Mouse (Mus musculus) megakaryocyte-erythroid progenitor cell, adult 5-6 weeks (primary cell): ENCODE measurements around the gene Satb1. TPM values are rescaled to one million over a fixed set of nuclear protein-coding genes. Genes with fewer than 3 reads are reported as not detected.
A peak's percentile ranks its signal among the peaks of the same experiment; 100 is the strongest.

Experiments
- ATAC-seq: replicated peaks from 2 replicates; pipeline ENCODE4 v1.8.0; 2016; ENCODE audit warnings: mild to moderate bottlenecking, inconsistent platforms; ENCODE audit not compliant: severe bottlenecking, poor library complexity, low FRiP score, low TSS enrichment
- total RNA-seq, 2 experiments: library from RNA; stranded (forward) in 1 of 2; stranded (reverse) in 1 of 2; fragments of 200-1000, 215-1000 nt in 1 of 2; fragments of >200 nt in 1 of 2; fragmentation: Nextera tagmentation in 1 of 2; gene quantifications; 2 replicates each; pipeline ENCODE4 v1.2.3; 2014 to 2017

The Satb1 gene
- total RNA-seq (2014; fragmentation: Nextera tagmentation) (8.2 and 9.9 TPM in 2 replicates), total RNA-seq (2017) (3.9 and 6.2 TPM in 2 replicates)

- peak; percentile 66 for ATAC-seq
Measured at GRCm38 (mm10) chr17:51832900-51833577, at the start of gene Satb1. Gene Satb1, minus strand, starts transcription at chr17:51833290.

DNA sequence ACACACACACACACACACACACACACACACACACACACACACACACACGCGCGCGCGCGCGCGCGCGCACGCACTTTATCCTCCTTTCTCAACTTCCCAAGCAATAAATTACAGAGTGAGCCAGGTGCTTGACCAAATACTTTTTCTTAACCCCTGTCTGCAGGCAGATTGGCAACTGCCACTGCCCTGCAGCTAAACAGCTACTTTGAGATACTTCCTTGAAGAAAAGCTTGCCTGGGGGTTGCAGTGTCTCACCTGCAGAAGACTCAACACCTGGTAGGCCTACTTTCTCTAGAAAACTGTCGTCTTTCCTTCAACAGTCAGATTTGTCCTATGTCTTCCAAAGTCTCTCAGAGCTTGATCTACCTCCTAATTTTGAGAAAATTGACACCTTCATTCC lies 49.5 kb upstream of the Satb1 start:
- ATAC-seq, result no peak

DNA sequence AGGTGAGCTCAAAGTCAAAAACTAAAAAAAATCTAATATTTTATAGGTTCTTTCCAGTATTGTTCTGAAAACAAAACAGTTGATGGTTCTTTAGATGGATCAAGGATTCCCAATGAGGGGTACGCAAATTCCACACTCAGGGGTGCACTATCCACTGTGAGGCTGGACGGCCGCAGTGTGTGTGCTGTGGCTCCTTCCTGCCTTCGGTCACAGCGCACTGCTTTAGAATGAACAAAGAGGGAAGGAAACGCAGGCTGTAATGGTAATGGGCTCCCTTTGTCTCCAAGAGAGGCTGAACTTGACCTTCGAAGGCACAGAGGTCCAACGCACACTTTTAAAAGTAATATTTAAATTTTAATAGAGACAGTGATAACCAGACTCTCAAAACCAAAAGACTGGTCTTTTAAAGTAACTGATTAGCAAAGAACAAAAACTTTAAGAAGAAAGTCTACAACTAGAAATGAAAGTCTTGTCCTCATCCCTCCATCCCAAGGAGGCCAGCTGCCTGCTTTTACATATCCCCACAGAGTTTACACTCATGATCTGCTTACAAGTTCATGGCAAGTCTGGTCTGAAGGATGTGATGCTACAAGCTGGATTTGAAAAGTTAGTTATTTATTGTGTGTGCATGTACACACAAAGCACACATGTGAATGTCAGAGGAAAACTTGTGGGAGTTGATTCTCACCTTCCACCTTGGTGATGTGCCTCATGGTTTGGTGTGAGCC lies 48.0 kb upstream of the Satb1 start:
- ATAC-seq, result no peak

DNA sequence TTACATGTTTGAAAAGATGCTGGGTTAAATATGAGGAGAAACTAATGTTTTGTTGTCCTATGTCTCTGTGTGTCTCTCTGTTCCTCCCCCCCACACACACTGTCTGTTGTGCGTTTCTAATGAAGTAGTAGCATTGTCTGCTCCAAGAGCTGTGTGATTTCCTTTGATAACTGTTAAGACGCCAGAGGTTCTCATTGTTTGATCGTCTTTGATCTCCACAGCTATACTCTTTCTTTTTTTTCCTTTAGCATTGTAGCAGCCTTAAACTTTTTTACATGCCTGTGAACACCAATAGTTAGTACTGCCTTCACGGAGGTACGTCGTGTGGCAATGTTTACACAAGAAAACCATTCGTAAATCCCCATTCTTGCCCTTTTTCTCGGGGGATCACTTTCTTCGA lies 47.1 kb upstream of the Satb1 start:
- no peak for ATAC-seq

- ATAC-seq, result no peak
Measured at GRCm38 (mm10) chr17:51879736-51880135, 46.6 kb upstream of the Satb1 start.

DNA sequence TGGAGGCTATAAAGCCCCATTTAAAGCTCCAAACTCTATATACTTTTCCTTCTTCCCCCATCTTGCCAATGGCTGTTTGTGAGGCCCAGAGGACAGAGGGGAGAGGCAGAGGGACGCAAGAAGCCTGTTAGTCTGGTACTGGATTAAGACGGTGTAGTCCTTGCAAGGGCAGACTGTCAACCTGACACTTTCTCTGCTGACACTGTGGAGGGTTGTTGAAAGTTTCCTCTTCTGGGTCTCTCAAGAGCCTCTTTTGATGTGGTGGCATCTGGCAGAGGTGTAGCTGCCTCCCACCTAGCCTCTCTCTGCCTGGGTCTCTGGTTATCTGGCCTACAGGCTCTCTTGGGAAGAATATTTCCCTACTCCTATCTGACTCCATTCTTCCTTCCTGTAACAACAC lies 46.1 kb upstream of the Satb1 start:
- ATAC-seq, result no peak

GRCm38 (mm10) chr17:51876471-51876870 lies 43.4 kb upstream of the Satb1 start:
- no peak for ATAC-seq

- ATAC-seq, result no peak
Measured at GRCm38 (mm10) chr17:51857616-51858015, 24.5 kb upstream of the Satb1 start.

- no peak for ATAC-seq
Measured at GRCm38 (mm10) chr17:51856332-51856731, 23.2 kb upstream of the Satb1 start.

GRCm38 (mm10) chr17:51855261-51855660 lies 22.2 kb upstream of the Satb1 start:
- no peak for ATAC-seq

GRCm38 (mm10) chr17:51853952-51854351 lies 20.9 kb upstream of the Satb1 start:
- ATAC-seq, result no peak

DNA sequence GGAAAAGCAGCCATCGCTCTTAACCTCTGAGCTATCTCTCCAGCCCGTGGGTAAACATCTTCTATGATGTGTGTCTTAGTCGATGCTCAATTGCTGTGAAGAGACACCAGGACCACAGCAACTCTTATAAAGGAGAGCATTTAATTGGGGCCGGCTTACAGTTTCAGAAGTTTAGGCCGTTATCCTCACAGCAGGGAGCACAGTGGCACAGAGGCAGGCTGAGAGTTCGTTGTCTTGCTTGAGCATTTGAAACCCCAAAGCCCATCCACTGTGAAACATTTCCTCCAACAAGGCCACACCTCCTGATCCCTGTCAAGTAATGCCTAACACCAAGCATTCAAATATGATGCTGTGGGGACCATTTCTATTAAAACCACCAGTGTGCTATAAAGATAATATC lies 7.5 kb upstream of the Satb1 start:
- no peak for ATAC-seq

- no peak for ATAC-seq
Measured at GRCm38 (mm10) chr17:51839484-51839883, 6.4 kb upstream of the Satb1 start.

DNA sequence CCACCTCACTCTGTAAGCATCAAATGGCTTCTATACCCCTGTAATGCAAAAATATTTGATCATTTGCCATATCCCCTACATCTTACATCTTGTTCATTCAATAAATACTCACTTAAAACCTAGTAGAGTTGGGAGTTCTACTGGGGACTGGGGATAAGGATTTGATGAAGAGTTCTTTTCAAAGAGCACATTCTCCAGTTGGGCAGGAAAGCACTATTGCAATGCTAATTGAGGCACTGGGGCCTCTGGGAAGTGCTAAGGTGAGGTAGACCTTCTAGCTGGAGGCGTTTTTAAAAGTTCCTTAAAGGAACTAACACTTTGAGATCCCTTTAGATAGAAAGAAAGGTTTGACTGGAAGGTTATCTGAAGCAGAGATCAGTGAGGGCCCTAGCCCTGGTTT lies 3.8 kb upstream of the Satb1 start:
- no peak for ATAC-seq

GRCm38 (mm10) chr17:51836243-51836642 lies 3.2 kb upstream of the Satb1 start:
- no peak for ATAC-seq

DNA sequence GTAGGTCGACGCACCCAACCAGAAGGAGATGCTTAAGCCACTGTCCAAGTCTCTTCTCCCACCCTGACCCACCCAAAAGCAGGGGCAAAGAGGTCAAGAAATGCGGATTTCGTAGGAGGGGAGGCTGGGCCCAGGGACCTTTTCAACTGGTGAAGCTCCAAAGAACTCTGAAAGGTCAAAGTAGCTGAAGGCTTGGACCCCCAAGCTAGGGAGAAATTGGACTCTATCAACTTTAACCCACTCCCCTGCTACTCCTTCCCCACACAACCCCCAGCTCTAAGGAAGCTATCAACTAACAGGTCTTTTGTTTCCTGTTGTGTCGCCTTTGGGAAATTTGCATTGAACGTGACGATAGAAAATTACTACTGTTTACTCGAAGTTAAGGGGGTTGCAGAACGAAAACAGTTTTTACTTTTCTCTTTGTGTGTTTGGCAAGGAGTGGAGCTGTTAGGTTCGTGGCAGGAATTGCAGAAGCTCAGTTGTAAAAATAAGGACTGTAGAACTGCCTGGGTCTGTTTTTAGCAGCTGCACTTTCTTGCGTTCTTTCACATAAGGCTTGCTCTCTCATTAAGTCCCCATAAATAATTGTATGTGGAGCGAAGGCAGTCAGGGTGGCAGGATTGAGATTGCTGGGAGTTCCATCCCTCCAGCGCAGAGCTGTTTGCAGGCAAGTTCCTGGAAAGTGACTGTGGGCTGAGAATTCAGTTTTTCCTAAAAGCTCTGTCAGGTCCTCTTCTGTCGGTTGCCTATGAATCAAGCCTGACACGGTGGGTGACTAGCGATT lies 680 bp upstream of the Satb1 start:
- ATAC-seq, result no peak

DNA sequence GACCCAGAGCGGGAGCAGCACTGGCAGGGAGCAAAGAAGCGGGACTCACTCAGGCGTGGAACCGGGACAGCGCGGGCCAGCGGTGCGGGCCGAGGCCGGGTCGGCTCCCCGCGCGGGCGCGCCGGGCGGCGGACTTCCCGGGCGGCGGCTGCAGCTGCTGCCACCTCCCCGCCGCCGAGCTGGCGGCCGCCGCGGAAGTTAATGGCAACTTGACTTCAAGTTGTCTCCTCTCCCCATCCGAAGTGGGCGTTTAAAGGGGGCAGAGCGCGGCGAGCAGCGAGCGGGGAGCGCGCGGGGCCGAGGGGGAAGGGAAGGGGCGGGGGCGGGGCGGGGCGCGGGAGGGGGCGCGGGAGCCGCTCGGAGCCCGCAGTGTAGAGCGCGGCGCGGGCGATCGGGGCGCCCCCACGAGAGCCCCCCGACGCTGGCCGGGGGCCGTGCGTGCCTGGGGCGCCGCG lies 642 bp downstream of the Satb1 start:
- ATAC-seq, result no peak

DNA sequence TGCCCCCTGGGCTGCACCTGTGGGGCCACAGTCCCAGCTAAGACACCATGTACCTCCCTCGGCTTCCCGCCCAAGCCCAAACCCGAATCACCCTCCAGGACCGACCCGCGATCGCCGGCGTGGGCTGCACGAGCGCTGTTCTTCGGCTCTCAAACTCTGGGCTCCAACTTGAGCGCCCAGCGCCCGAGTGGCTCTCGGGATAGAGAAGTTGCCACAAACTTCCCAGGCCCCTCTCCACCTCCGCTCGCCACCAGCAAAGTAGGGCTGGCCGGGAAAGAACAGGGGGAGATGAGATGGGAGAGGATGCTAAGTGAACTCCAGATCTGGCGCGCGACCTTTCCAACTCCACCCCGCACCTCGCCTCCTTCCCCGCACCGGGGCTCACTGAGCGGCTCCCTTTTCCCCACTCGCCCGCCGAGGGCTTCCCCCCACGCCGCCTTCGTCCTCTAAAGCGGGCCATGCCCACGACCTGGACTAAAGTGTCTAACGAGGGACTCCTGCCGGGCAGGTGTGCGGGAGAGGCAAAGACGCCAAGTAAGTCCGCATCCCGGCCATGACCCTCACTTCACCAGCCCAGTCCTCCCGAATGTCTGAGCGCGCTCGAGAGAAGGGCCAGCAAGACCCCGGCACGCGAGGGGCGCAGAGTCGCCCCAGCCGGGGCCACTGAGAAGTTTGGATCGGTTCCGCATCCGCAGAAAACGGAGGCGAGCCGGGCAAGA lies 1.2 kb downstream of the Satb1 start:
- ATAC-seq, result peak; percentile 56

GRCm38 (mm10) chr17:51831121-51831701 lies 1.9 kb downstream of the Satb1 start:
- ATAC-seq, result no peak; the same call in 1 of the 2 replicates
